Mouse (Mus musculus) heart, adult 8-10 months (tissue): ENCODE data around the gene Slc25a13. TPM values are rescaled to one million over a fixed set of nuclear protein-coding genes. Genes with fewer than 3 reads are reported as not detected.
A peak's percentile ranks its signal among the peaks of the same experiment; 100 is the strongest.

Experiments used
- DNase-seq: peaks from one replicate; pipeline ENCODE4 v3.0.0; 2022; ENCODE audit warnings: low spot score
- total RNA-seq, 4 experiments: library from RNA; stranded (reverse); gene quantifications; 2 replicates each; pipeline ENCODE4 v1.2.4; 2022

Gene Slc25a13
- 100 to 1,000 TPM; 134 to 155 (median 137) TPM for total RNA-seq

DNA sequence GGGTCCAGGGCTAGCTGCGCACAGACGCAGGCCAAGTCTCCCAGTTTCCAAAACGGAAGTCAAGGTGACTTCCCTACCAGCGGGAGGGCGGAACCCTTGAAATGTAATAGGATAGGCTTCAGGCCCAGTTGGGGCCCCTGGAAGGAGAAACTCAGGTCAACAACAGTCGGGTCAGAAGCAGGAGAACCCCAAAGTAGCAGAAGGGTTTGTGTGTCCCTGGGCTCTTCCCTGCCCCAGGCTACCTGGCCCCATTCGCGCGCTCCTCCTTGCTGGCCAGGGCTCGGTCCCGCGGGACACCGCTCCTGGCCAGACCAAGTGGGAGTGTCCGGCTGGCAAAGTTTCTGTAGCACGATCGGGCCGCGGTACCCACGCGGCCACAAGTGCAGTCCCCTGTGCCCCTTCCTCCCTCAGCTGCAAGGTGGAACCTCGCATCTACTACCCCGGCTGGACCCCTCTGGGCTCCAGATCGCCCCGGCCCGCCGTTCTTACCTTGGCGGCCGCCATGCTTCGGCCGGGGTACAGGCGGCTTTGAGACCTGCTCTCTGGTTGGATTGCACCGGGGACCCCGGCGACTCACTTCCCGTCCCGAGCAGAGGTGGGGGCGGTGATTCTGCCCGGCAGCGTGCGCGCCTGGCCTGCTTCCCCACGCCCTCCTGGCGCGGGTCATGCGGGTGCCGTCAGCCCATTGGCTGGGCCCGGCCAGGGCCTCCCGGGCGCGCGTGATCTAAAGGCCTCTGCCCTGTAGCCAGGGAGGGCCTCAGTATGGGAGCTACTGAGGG is at the start of gene Slc25a13:
Gene Slc25a13 (minus strand): TSS at position 667 of the 779 bp plus-strand sequence.
- DNase-seq: peak; percentile 68

DNA sequence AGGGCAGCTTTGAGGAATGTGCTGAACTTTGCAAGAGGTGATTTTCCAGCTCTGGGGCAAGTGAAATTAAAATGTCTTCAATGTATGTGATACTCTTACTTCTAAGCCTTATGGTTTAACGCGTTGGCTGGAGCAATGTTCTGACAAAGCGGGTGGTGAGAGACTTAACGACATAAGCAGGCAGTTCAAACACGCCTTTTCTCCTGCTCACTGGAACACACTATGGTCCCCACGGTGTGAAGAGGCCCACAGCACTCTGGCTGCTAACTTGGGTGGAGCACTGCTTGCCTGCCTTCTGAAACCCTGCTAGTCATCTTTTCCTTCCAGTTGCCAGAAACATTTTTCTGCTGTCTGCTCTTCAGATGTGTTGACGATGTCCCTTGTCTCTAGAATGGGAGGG is 48.8 kb upstream of the Slc25a13 start:
- no peak for DNase-seq

DNA sequence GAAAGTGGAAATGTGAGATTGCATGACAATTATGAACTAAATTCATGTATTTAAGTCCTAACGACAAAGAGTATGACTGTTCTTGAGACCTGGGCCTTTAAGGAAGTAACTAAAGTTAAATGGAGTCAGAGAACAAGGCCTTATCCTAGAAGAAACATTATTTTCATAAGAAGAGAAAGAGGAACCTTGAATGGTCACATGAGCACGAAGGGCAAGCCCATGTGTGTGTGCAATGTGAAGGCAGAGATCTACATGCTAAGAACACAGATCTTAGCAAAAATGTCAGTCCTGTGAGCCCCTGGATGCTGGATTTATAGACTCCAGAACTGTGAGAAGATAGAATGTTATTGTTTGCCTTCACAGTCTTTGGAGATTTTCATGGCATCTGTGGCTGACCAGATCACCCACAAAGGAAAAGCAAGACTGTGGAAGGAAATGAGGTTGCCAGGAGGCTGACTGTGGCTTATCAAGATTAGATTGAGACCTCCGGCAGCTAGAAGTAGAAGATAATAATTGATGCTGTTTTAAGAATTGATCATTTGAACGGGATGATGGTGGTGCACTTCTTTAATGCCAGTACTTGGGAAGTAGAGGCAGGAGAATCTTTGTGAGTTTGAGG is 46.4 kb upstream of the Slc25a13 start:
- no peak for DNase-seq

DNA sequence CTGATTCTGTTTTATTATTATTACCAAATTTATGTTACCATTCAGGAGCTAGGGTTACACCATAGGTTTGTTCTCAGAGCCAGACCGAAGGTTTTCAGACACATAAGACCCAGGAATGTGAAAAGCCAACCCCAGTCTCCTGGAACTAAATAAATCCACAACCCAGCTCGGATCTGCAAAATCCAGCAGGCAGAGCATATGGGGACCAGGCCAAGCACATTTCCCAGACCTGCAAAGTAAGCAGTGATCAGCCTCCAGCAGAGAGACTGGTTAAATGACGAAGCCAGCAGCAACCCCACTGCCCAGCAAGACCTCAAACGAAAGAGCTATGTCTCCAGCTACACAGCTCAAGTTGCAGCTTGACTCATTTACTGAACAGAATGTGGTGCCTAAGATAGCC is 43.9 kb upstream of the Slc25a13 start:
- DNase-seq: no peak

DNA sequence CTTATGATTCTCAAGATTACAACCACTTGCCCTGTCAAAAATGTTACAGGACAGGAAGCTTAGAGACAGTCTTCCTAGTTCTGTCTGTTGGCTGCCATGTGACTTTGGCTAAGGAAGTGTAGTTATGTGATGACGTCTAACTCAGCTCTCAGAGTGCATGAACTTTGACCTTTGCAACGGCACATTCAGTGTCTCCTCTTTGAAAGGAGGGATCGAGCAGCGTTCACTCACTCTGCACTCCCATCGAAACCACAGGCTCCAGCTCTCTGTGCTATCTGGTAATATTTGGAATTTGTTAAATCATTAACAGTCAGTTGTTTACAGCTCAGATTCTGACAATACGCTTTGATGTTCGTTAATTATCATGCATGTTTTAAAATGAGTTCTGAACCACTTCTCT is 31.5 kb upstream of the Slc25a13 start:
- DNase-seq: no peak

DNA sequence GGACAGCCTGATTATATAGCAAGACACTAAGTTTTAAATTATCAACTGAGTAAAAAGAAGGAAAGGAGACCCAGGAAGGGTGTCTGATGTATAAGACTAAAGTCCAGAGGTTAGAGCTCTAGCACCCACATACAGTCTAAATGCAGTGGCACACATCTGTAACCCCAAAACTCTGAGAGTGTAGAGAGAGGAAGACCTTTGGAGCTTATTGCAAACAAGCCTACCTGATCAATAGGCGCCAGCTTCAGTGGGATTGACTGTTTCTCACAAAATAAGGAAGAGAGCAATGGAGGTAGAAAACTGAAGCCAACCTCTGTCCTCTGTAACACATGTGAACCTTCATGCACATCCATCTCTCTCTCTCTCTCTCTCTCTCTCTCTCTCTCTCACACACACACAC is 26.9 kb upstream of the Slc25a13 start:
- DNase-seq: no peak

DNA sequence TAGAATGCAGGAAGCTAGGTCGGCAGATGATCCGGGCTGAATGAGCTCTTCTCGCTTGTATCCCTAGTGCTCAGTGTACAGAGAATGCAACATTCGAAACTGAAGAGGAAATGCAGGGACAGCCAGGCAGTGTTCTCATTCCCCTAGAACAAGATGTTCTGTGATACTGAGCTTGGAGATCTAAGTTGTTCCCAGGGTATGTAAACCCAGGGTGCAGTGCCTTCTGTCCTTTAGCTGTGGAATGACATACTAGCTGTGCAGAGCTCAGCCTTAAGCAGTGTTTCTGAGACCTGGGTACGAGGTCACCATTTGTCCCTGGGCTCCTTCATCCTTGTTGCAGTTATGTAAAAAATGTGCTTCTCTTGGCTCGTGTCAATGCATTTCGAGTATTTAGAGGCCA is 25.1 kb upstream of the Slc25a13 start:
- DNase-seq: peak; percentile 8

DNA sequence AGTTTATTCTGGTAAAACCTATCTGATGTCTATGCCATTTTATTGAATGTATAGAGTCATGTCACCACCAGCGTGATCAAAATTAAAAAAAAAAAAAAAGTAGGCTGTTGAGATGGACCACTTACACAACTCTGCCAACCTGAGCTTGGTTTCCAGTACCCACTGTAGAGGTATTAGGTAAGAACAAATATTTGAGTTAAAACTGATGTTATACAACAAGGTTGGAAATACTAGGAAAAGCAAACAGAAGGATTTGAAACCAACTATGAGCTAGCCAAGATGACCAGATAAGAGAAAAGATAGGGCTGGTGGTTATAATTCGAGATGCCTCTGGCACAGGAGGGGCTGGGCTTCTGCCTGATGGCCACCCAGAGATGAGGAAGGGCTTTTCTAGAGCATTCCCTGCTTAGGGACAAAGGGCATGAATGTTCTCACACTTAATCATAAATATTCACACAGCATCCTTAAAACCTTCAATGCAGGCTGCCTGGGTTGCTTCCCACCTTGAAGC is 19.9 kb upstream of the Slc25a13 start:
- no peak for DNase-seq

DNA sequence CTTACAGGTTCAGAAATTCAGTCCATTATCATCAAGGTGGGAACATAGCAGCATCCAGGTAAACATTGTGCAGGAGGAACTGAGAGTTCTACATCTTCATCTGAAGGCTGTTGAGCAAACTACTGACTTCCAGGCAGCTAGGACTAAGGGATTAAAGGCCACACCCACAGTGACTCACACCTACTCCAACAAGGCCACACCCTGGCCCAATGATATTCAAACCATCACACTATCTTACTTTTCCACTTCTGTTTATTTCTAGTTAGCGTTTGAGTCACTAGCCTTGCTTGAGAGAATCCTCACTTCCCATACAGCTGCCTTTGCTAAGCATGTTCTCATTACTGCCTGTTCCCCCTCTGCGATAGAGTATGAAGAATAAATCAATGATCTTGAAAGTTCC is 13.3 kb upstream of the Slc25a13 start:
- DNase-seq: no peak

DNA sequence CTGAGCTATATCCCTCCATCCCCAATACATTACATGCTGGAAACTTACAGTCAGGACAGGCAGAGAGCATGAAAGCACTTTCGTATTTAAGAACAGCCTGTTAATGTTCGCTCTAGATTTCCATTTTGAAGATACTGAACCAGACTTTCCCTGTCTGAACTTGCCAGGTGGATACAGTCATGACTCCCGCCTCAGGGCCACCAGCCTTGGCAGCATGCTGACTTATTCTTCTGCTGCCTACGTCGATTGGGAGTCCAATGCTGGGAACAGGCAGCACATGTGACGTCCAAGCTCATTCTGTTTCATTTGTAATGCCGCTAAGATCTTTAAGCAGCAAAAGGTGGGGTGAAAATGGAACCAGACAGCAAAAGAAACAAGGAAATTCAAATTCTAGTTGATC is 5.7 kb upstream of the Slc25a13 start:
- no peak for DNase-seq

DNA sequence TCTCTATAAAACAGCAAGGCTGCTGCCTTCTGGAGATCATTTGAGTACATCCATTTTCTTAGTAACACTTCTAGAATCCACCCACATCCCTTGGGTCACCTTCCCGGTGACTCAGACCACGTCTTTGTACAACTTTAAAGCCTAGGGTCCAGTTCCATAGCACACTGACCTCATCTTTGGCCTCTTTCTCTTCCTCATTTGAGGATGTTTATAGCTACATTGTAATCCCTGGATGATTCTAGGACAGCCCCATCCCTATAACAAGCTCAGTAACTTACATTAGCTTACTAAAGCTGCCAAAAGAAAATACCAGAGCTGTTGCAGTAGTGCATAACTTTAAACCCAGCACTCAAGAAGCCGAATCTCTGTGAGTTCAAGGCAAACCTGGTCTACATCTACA is 3.6 kb upstream of the Slc25a13 start:
- no peak for DNase-seq

DNA sequence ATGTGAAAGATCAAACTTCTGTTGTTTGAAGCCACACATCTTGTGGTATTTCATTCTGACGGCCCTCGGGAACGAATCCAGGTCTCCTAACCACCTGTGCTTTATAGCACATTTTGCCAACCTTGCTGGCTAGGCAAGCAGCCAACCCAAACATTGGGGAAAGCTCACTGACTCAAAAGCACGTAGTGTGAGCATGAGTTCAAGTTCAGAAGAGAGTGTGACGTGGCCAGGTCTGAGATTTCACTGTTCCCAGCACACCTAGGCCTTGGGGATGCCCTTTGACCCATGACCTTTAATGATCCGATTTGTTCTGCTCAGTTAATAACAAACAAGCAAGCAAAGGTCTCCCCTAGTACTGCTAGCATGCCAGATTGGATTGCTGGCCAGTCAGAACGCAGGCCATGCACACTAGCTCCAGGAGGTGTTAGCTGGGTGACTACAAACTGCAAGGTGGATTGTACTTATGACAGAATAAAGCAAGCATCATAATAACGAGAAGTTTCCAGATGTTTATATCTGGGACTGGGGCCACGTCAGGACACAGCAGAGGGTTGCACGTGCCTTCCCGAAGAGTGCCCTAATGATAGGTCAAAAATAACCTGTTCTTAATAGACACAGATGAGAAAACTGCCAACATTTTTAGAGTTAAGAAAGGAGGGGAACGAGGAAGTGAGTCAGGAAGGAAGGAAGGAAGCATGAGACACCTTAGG is 2.8 kb upstream of the Slc25a13 start:
- DNase-seq: no peak

DNA sequence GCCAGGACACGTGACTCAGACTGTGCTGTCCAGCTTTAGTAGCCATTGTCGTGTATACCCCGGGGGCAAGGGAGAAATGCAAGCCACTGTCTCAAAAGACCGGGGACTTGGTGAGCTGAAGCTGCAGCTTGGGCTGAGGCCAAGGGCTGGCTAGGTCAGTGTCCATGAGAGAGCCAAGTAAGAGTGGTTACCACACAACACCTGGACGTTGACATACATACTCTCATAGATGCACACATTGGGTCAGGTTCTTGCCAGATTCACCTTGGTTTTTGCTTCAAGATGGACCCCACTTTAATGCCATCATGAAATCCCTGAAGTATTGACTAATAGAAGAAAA is 283 bp upstream of the Slc25a13 start:
- no peak for DNase-seq

DNA sequence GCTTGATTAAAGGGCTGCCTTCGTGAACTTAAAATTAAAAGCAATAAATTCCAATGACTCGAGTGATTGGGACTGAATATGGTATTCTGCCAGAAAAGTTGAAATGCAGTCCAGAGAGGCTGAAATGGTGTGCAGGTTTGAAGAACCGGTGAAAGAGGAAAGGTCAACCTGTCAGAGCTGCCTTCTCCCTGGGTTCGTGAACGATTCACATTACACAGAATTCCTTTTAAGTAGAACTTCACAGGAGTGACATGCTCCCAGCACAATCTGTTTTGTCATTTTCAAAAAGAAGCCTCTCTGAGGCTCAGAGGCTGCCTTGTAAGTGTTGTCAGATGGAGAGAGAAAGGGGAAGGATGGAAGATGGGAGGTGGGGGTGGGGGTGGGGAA is 860 bp downstream of the Slc25a13 start:
- DNase-seq: no peak

DNA sequence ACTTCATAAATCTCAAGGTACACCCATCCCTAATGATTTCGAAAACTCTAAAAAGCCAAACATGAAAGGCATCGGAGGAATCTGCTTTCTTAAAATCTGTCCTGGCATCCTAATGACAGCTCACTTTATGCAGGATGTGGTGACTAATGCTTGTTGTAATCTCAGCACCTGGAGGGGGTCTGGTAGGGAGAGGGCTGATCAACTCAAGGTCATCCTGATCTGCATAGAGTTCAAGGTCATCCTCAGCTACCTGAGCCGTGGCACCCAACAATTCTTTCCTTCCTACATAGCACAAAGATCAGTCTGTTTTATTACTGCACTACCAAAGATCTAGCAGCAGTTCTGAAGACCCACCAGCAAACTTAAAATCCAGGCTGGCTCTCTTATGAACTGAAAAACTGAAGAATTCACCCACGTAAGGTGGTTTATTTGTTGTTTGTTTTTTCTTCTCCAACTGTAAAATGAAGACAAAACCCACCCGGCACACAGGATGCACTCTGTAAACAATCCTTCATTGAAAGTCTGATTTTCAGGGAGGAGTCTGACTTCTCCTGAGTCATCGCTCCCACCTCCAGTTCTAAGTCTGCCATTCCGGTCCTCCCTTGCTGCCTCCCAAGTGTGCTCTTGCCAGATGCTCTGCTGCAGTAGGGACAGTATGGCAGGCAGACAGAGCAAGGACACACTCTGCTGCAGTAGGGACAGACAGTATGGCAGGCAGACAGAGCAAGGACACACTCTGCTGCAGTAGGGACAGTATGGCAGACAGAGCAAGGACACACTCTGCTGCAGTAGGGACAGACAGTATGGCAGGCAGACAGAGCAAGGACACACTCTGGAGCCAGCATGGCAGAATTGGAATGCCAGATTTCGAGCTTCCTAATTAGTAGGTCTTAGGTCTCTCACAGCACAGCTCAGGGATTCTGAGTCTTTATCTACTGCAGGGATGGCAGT is 4.3 kb downstream of the Slc25a13 start:
- no peak for DNase-seq

DNA sequence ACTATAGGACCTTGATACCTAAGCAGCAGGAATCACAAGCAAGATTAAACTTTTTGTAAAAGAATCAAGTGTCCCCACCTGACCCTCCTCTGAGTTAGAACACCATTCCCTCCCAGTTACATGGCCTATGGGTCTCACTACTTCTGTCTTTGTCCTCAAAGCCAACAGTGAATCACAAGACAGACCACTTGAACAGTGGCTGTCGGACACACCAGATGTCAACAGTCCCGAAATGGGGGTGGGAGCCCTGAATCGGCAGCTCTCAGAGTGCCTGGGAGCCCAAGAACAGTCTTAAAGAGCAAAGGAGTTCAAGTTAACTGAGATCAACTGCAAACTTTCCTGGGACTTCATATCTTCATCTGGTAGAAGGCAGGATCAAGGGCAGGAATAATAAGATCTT is 5.0 kb downstream of the Slc25a13 start:
- DNase-seq: no peak

DNA sequence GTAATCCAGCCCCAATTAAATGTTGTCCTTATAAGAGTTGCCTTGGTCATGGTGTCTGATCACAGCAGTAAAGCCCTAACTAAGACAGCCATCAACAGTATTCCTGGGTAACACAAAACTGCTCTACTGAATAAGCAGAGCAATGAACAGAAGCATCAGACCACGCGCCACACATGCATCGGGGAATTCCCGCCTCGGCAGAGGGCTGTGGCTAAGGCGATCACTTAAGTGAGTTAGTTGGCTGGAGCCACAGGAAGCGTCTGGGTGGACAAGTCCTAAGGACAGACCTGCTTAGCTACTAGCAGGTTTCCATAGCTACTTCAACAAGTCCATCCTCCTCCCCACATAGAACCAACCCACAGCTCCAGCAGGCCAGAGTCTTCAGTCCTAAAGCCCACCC is 6.3 kb downstream of the Slc25a13 start:
- DNase-seq: no peak

DNA sequence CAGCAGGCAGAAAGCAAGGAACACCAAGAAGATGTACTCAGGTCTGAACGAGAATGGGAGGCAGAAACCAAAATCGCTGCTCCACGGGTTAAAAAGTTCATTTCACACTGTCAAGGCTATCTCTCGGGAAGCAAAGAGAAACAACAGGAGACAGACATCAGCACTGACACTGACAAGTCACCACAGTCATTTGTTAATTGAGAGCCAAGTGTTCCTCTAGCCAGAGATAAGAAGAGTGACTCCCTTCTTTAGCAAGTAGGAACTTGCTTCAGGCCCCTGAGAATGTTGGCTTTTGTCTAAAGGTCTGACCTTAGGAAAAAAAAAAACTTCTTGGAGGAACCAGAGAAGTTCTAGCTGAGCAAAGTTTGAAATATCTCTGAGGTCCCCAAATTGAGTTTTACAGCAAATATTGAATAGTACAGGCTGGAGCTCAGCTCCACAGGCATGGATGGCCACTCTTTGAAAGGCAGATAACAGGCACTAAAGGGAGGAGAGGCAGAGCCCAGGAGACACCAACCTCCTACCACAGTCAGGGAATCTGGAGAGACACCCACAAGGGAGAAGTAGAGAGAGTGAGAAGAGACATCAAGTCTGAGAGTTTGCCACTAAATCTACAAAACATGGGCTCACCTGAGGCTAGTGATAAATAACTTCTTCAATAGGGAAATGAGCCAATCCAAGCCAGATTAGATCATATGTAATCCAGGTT is 8.5 kb downstream of the Slc25a13 start:
- no peak for DNase-seq

DNA sequence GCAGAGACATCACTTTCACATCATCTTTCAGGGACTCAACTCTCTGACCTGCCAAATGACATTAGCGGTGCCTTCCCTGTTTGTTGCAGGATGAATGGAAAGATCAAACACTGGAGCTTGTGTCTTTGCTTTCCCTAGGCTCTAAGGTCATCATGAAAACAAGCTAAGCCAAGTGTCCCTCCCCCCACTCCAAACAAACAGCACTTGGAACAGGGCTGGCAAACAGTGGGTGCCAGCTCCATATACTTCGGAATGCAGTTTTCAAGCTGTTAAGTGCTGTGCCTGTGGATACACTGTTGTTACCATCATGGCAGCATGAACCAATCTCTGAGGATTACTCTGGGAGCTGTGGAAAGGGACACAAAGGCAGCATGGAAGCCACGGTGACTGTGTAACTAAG is 9.1 kb downstream of the Slc25a13 start:
- DNase-seq: no peak

DNA sequence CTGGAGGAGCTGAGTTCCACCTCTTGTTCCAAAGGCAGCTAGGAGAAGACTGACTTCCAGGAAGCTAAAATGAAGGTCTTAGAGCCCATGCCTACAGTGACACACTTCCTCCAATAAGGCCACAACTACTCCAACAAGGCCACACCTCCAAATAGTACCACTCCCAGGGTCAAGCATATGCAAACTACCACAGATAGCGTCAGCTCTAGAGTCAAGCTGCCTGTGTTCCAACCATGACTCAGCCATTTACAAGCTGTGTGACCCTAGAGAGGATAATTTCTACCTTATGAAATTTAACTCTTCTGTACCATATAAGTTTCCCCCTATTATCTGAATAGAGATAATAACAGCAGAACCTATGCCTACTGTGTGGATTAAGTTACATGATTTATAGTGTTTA is 9.6 kb downstream of the Slc25a13 start:
- DNase-seq: no peak

DNA sequence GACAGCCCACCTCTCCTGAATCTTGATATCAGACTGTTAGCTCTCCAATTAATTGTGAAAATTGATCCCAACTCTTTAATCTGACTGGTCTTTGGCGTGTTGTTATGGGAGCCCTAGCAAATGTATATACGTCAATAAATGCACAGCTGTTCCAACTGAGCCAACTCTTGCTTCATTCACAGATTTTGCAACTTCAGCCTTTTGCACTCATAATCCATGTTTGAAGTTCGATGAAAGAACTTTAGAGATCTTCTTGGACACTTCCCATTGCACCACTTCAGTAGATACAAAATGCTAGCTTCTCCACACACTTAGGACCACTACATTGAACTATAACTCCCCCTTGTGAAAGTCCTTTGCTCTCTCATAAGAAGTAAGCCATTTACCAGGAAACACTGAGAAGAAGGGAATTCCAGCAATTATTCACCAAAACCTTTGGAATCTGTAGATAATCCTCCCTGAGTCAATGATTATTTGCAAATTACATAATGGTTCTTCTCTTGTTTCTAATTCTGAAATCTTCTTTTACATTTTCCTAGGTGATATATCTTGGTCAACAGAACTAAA is 11.3 kb downstream of the Slc25a13 start:
- no peak for DNase-seq
